Mouse (Mus musculus) central nervous system, embryonic 11.5 days (tissue): ENCODE measurements around the gene Efemp2. TPM values are rescaled to one million over a fixed set of nuclear protein-coding genes. Genes with fewer than 3 reads are reported as not detected.

ENCODE experiments used
- polyA plus RNA-seq: library from polyadenylated mRNA; depleted of rRNA; stranded (reverse); fragments of >200 nt; gene quantifications from 2 replicates; pipeline ENCODE4 v1.2.3, GENCODE M21; 2012; rRNA removed

Gene Efemp2
- 47.9 and 83.7 TPM in 2 replicates for polyA plus RNA-seq

DNA sequence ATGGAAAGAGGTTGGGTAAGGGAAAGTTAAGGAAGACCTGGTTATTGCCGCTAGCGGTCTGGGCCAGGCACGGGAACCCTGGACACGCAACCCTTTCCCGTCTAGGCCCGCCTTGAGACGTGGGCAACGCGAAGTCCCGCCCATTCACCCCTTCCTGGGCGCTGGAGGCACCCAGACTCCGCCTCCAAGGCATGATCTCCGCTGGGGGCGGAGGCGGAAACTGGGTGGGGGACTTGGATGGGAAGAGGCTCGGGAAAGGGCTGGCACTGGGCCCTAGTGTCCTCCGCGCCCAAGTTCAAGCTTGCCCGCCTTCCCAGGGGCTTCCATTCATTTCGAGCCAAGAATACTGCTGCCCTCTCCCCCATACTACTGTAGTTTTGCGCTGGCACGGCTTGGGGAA is at the start of gene Efemp2:
Efemp2 (plus strand) TSS at position 235 of the 400 bp plus-strand sequence.

DNA sequence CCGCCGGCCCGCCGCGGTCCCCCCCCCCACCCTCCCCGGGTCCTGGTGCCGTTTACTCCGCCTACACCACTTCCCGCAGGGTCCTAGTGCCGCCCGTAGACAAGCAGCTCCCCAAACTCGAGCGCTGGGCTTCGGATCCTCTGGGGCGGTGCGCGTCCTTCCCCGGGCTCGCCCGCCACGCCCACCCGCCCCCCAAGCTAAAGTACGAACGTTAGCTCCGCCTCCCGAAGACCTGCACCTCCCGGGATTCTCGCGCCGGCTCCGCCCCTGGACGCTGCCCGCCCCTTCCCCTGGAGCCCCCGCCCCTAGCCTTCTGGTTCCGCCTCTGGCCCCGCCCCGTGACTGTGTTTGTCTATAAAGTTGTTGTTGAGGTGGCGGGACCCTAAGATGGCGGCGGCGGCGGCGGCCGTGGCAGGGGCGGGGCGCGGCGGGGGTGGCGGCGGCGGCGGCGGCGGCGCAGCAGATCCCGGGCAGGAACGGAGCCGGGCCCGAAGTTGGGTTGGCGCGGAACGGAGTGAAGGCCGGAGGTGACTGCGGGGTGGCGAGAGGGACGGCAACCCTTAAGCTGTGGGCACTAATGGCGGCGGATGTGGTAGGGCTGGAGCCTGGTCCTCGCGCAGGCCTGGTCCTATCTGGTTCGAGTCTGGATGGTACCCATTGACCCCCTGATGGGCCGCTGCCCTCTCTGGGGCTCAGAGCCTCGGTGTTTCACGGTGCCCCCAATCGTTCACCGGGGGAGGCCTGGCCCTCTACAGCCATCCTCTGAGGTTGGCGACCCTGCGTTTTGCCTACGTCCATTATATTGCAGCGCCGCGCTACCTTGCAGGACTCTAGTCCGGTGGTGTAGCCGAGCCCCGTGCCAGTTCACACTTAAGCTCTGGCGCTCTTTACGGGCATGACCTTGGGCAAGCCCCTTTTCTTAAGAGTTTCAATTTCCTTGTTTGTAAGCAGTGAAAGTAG is 48.7 kb upstream of the Efemp2 start, which contains the start of the genes Drap1 and AI837181:
Drap1 (minus strand) TSS at position 198 of the 960 bp plus-strand sequence.
AI837181 (plus strand) TSS at position 363 of the 960 bp plus-strand sequence.

DNA sequence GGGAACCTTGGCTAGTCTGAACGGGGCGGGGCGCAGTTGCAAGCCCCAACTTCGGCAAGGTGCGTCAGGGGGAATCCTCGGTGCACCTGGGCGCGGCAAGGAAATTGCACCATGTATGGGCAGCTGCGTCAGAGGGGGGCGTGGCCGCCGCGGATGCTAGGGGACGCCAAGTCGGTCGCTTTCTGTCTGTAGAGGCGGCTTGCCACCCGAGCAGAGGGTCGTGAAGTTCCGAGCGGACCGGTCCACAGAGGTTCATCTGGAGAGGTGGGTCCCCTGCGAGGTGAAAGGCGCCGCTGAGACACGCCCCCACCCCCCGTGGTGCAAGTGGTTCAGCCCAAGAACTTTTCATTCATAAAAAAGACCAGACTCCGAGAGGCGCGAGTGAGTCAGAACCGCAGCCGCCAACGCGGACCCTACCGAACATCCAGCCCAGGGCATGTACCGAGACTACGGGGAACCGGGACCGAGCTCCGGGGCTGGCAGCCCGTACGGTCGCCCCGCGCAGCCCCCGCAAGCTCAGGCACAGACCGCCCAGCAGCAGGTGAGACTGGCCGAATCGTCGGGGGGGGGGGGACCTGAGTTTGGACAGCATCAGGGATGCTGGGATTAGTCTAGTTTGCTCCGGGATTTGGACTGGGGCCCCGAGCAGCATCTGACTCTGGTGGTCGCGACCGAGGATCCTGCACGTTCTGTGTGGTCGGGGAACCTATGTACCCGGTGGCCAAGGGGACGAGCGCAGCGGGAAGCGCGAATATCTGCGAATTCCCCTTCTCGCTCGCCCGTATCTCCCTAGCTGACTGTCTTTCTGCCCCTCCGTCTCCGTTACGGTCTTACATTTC is 26.0 kb upstream of the Efemp2 start, which contains the start of gene Fosl1:
Fosl1 (plus strand) TSS at position 33 of the 839 bp plus-strand sequence.

DNA sequence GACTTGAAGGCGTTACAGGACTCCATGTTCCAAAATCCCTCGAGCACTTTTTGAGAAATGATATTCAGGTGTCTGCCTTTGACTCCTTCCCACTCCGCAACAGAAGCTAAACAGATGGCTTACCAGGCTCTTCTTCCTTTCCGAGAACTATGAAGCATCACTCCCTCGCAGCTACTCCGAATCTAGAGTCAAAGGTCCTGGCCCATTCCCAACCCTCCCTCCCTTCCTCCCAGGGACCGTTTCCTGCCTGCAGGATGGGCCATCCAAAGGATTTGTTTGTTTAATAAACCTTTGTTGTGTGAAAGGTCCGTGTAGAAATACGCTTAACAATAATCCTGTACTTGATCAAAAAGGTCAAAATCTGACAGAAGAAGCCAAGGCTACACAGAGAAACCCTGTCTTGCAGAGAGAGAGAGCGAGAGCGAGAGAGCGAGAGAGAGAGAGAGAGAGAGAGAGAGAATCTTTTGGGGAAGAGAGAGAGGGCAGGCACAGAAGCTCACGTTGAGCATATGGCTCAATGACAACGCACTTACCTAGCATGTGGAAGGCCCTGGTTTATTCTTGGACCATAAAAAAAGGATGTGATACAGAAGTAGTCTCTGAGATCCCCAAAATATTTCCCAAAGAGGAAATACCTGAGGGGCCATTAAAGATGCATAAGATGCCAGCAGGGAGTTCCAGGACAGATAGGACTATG is 15.9 kb upstream of the Efemp2 start, which contains the start of gene Ccdc85b:
Ccdc85b (minus strand) TSS at position 149 of the 697 bp plus-strand sequence.

DNA sequence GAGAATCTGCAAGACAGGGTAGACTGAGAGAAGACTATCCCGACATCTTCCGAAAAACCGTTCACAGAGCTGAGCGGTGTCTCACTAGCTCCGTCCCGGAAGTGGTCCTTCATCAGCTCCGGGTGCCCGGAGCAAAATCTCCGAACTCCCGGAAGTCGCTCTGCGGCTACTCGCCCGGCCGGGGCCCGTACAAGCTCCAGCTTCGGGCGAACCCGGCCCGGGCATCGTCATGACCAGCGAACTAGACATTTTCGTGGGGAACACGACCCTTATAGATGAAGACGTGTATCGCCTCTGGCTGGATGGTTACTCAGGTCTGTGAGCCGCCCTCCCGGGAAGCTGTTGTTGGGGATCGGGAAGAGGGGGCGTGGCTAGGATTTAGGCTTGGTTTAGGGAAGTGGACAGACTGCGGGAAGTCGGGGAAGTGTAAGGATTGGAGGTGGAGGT is 13.3 kb upstream of the Efemp2 start, which contains the start of gene Fibp:
Fibp (plus strand) TSS at position 151 of the 447 bp plus-strand sequence.

DNA sequence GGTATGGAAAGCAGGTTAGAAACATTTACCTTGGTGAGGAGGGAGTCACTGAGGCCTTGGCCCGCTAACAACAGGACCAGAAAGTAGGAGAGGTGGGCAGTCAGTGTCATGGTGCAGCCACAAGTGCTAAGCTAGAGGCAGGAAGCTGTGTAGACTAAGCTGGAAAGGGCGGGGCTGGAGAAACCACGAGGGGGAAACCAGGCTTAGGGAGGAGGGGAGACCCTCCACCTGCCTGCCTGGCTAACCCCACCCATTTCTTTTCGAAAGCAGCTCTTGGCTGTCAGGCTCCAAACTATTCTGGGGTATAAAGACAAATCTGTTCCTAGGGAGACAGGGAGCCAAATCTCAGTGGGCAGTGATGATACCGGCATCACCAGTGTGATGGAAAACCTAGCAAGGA is 5.4 kb upstream of the Efemp2 start, which contains the start of gene Ctsw:
Ctsw (minus strand) TSS at position 134 of the 400 bp plus-strand sequence.

DNA sequence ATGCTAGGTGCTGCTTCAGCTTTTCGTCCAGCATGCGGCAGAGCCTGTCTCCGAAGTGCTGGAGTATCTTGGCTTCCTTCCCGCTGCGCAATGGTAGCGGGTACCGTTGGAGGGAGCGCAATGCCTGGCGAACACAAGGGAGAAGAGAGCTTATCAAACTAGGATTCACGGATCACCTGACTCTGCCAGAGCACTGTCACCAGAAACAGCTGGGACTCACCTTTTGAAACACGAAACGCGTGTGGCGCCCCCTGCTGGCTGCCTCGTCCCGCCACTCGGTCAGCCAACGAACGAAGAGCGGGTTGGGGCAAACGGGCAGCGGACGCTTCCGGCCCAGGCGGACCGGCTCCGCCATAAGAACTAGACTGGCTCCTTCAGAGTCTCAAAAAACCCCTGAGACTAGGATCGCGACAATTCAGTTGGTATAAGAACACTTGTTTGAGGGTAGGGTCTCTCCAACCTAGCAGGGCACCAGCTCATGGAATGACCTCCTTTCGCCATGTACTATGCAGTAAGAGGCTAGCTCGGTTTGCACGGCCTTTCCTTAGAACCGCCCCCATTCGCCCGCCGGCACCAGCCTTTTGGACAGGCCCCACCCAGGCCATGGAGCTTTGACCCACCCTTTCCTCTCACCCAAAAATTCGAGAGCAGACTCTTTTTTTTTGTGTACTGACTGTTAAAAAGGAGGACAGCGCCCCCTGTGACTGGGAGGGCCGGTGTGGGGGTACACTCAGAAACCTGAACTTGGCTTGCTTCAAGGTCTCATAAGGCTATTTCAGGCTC is 14.2 kb downstream of the Efemp2 start, which contains the start of gene Mus81:
Mus81 (minus strand) TSS at position 635 of the 783 bp plus-strand sequence.

DNA sequence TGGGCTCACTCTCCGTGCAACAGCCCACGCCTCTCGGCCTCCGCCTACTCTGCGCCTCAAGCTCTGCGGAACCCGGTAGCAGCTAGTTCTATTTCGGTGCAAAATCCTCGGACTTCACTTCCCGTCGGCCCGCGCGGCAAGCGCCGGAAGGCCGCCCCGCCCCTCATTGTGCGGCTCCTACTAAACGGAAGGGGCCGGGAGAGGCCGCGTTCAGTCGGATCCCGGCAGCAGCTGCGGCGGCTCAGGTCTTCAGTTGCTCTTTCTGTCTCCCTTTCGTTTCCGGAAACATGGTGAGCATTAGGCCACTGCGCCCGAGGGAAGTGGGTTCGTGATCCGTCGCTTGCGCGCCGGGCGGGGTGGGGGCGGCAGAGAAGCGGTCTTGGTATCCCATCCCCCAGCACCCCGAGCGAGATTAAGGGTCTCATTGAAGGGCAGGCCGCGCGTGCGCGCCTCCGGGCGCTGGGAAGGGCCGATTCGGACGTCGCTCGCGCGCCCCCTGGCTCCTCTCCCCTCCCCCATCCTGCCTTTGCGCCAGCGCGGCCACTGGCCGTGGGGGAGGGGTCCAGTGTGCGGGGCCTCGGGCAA is 16.7 kb downstream of the Efemp2 start, which contains the start of gene Cfl1:
Cfl1 (plus strand) TSS at position 143 of the 585 bp plus-strand sequence.

DNA sequence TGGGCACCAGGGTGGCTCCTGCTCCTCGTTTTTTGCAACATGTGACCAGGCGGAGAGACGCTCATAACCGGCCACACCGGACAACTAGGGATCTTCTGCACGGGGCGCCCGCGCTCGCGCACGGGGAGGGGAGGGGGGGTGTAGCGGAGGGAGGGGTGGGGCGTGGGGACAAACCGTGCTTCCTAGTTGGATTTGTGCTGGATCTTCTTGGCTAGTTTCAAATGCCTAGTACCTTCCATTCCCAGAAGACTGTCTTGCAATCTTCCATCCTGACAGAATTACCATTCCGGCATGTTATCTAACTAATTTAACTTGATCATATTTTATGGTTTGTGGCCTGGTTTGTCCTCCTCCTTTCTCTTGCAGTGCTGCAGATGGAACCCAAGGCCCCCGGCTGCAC is 29.9 kb downstream of the Efemp2 start, which contains the start of gene 1700020D05Rik:
1700020D05Rik (minus strand) TSS at position 101 of the 400 bp plus-strand sequence.

DNA sequence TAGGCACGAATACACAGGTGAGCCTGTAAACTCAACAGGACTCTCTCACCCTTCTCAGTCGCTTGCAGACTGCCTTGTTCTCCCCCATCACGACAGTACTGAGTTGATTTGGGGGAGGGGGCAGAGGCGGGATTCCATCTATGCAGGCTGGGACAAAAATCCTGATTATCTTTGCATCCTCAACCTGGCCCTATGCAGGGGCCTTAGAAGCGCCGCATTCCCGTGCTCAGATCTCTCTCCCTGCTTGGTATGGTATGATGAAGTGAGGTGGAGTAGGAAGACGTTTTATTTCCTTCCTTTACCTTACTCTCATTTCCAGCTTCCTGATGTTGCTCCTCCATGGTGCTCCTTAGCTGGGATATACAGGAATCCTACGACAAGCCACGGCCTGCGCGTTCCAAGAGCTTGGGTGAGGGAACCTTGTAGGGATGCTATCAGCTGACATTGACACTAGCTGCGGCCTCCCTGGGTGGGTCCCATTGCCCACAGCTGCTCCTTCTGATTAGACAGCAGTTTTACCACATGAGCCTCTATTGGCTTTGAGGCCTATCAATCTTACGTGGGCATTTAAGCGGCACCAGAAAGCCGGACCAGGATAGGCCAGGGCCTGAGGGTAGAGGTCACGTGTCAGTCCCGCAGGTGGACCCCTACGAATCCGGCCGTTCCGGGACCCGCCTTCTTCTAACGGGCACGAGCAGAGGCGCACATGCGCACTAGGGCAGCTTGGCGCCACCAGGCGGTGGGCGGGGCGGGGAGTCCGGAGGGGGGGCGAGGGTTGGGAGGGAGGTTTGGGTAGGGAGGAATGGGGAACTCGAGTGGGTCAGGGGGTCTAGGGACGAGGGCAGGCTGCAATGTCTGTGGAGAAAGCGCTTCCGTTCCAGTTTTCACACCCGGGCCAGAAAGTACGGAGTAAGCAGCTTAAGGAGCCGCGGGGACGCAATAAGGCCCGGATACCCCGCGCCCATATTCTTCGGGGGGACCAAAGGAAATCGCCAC is 36.6 kb downstream of the Efemp2 start, which contains the start of gene Snx32:
Snx32 (minus strand) TSS at position 508 of the 996 bp plus-strand sequence.

Other genes starting within 250 kb of the Efemp2 start
- 20.7 and 31.9 TPM in 2 replicates for gene Pacs1, start 200.8 kb upstream of the Efemp2 start, polyA plus RNA-seq
- gene Sf3b2, start 178.5 kb upstream of the Efemp2 start, polyA plus RNA-seq = 215 and 289 TPM in 2 replicates
- 11.0 and 14.5 TPM in 2 replicates for gene Gal3st3, start 175.6 kb upstream of the Efemp2 start, polyA plus RNA-seq
- not detected in 2 replicates for gene Catsper1, start 138.2 kb upstream of the Efemp2 start, polyA plus RNA-seq
- gene Cst6, start 124.4 kb upstream of the Efemp2 start, polyA plus RNA-seq = 0.28 and 0.50 TPM in 2 replicates
- gene Eif1ad, start 107.2 kb upstream of the Efemp2 start, polyA plus RNA-seq = 60.1 and 61.8 TPM in 2 replicates
- 242 and 255 TPM in 2 replicates for gene Banf1, start 106.8 kb upstream of the Efemp2 start, polyA plus RNA-seq
- gene Sart1, start 85.3 kb upstream of the Efemp2 start, polyA plus RNA-seq = 85.1 and 210 TPM in 2 replicates
- 0.06 and 0.07 TPM in 2 replicates for gene Tsga10ip, start 71.4 kb upstream of the Efemp2 start, polyA plus RNA-seq
- 236 and 321 TPM in 2 replicates for gene Drap1, start 49.0 kb upstream of the Efemp2 start, polyA plus RNA-seq
- 34.9 and 60.1 TPM in 2 replicates for gene AI837181, start 48.8 kb upstream of the Efemp2 start, polyA plus RNA-seq
- gene Fosl1, start 26.4 kb upstream of the Efemp2 start, polyA plus RNA-seq = 0.02 and 0.04 TPM in 2 replicates
- gene Ccdc85b, start 16.1 kb upstream of the Efemp2 start, polyA plus RNA-seq = 7.7 and 12.9 TPM in 2 replicates
- gene Fibp, start 13.3 kb upstream of the Efemp2 start, polyA plus RNA-seq = 124 and 130 TPM in 2 replicates
- 0.94 and 1.4 TPM in 2 replicates for gene Ctsw, start 5.4 kb upstream of the Efemp2 start, polyA plus RNA-seq
- 38.4 and 39.4 TPM in 2 replicates for gene Mus81, start 14.4 kb downstream of the Efemp2 start, polyA plus RNA-seq
- 1,441 and 1,801 TPM in 2 replicates for gene Cfl1, start 16.5 kb downstream of the Efemp2 start, polyA plus RNA-seq
- gene 1700020D05Rik, start 29.8 kb downstream of the Efemp2 start, polyA plus RNA-seq = 2.5 and 3.1 TPM in 2 replicates
- 20.7 and 24.6 TPM in 2 replicates for gene Snx32, start 36.6 kb downstream of the Efemp2 start, polyA plus RNA-seq
- 0.14 and 0.21 TPM in 2 replicates for gene Ovol1, start 86.7 kb downstream of the Efemp2 start, polyA plus RNA-seq
- 1.6 and 2.3 TPM in 2 replicates for gene Ap5b1, start 94.1 kb downstream of the Efemp2 start, polyA plus RNA-seq
- 132 and 429 TPM in 2 replicates for gene Rnaseh2c, start 127.9 kb downstream of the Efemp2 start, polyA plus RNA-seq
- 106 and 112 TPM in 2 replicates for gene Kat5, start 136.3 kb downstream of the Efemp2 start, polyA plus RNA-seq
- gene Rela, start 163.5 kb downstream of the Efemp2 start, polyA plus RNA-seq = 27.4 and 40.6 TPM in 2 replicates
- gene Sipa1, start 189.8 kb downstream of the Efemp2 start, polyA plus RNA-seq = 35.6 and 40.2 TPM in 2 replicates
- 28.3 and 30.6 TPM in 2 replicates for gene Map3k11, start 214.8 kb downstream of the Efemp2 start, polyA plus RNA-seq
- gene Pcnx3, start 215.0 kb downstream of the Efemp2 start, polyA plus RNA-seq = 79.9 and 82.1 TPM in 2 replicates
- 0.05 TPM in 1 of 2 replicates, not detected in the other for gene Kcnk7, start 230.4 kb downstream of the Efemp2 start, polyA plus RNA-seq